Mouse (Mus musculus): ENCODE measurements around the gene Plxnd1.

Plxnd1 gene

GRCm38 (mm10) chr6:115927292-115928242, 67.2 kb downstream of the Plxnd1 start:
- in situ Hi-C loops (cut with MboI, MseI) = no loop called here

GRCm38 (mm10) chr6:115926416-115926815, 68.4 kb downstream of the Plxnd1 start:
- in situ Hi-C loops (cut with MboI, MseI) = no loop called here

GRCm38 (mm10) chr6:115924829-115925228, 70.0 kb downstream of the Plxnd1 start:
- in situ Hi-C loops (cut with MboI, MseI) = no loop called here

DNA sequence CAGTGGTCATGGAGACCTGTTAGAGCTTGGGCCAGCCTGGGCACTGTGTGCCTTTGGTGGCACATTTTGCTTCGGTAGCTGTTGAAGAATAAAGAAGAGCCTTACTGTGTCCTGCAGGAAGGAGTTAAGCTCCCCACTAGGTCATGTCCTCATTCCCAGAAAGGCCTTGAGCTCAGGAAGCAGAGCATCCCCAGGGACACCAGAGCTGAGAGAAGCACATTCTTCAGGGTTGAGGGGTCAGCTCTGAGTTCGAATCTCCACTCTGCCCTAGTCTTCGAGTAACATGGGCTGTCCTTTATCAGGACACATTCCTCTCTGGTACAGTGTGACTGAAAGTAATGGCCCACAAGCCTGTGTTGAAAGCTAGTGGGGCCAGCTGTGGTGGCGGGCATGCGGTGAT, 74.9 kb downstream of the Plxnd1 start:
- in situ Hi-C loops (cut with MboI, MseI) = no loop called here

- in situ Hi-C loops (cut with MboI, MseI) = no loop called here
These were observed 76.2 kb downstream of the Plxnd1 start for GRCm38 (mm10) chr6:115918615-115919014.

- in situ Hi-C loops (cut with MboI, MseI) = no loop called here
These were observed 78.2 kb downstream of the Plxnd1 start for GRCm38 (mm10) chr6:115916611-115917010.

DNA sequence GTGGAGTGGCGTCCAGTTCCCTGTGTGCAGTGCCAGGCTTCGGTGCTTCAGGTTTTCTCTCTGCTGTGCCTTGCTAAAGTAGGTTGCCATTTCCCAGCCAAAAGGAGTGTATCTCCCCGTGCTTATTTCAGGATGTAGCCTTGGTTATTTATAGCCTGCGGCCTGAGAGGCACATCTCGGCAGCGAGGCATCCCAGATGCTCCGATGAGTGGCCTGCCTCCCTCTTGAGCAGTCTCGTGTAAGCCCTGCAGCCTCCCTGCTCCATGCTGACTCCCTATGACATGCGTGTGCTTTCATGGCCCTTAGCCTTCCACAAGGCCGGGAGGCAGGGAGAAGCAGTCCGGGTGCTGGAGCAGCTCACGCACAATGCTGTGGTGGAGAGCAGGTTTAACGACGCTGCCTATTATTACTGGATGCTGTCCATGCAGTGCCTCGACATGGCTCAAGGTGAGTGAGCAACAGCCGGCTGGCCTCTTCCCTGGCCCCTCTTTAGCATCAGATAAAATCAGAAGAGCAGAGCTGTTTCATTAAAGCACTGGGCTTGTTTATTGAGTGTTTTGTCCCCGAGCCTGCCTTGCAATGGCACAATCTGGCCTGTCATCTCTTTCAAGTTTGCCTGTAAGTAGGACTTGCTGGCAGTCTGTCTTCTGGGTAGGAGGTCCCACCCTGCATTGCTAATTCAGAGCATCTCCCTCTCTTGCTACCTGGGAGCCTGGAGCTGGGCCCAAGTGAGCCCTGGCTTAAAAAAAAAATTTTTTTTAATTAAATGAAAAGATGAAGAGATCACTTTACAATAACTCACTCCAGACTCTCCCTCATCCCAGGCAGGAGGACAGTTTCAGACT, 79.0 kb downstream of the Plxnd1 start:
- in situ Hi-C loops (cut with MboI, MseI) = no loop called here

- in situ Hi-C loops (cut with MboI, MseI) = no loop called here
These were observed 80.1 kb downstream of the Plxnd1 start for GRCm38 (mm10) chr6:115914511-115915202.

GRCm38 (mm10) chr6:115913482-115913881, 81.3 kb downstream of the Plxnd1 start:
- in situ Hi-C loops (cut with MboI, MseI) = no loop called here

GRCm38 (mm10) chr6:115911763-115912162, 83.0 kb downstream of the Plxnd1 start:
- in situ Hi-C loops (cut with MboI, MseI) = no loop called here

DNA sequence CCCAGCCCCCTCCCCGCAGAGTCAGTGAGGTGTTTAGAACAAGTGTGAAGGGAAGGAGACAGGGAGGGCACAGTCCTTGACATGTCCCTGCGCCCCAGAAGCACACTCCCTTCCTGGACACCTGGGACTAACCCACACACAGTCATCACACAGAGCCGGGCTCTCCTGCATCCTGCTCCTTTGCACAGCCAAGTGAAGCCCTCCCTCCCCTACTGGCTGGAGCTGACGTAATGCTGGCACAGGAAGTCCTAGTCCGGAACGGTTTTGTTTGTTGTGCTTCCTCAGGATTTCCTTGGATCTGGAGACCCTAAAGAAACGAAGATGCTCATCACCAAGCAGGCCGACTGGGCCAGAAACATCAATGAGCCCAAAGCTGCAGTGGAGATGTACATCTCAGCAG, 84.9 kb downstream of the Plxnd1 start:
- in situ Hi-C loops (cut with MboI, MseI) = no loop called here

GRCm38 (mm10) chr6:115909052-115909451, 85.8 kb downstream of the Plxnd1 start:
- in situ Hi-C loops (cut with MboI, MseI) = no loop called here

- in situ Hi-C loops (cut with MboI, MseI) = no loop called here
These were observed 86.3 kb downstream of the Plxnd1 start for GRCm38 (mm10) chr6:115908421-115908982.

- in situ Hi-C loops (cut with MboI, MseI) = no loop called here
These were observed 87.9 kb downstream of the Plxnd1 start for GRCm38 (mm10) chr6:115906871-115907270.

GRCm38 (mm10) chr6:115906455-115906854, 88.3 kb downstream of the Plxnd1 start:
- in situ Hi-C loops (cut with MboI, MseI) = no loop called here

GRCm38 (mm10) chr6:115905568-115905967, 89.2 kb downstream of the Plxnd1 start:
- in situ Hi-C loops (cut with MboI, MseI) = no loop called here
